Mouse (Mus musculus) embryonic facial prominence, embryonic 11.5 days (tissue): ENCODE data around the gene Dph1. TPM values are rescaled to one million over a fixed set of nuclear protein-coding genes. Genes with fewer than 3 reads are reported as not detected.

Experiments
- ATAC-seq: fragments of 200-750 bp; cut with Nextera tagmentation; replicated peaks from 2 replicates; pipeline ENCODE4 v1.8.0; 2017; ENCODE audit warnings: low read depth; ENCODE audit not compliant: insufficient number of reproducible peaks, low FRiP score, low TSS enrichment
- DNase-seq: peaks from one replicate; pipeline ENCODE4 v3.0.0-alpha.2; 2015; ENCODE audit warnings: low spot score
- H3K27ac ChIP-seq: fragments of 300-500 bp; sonication (generic); replicated peaks from 2 replicates; pipeline ENCODE4 v1.5.1; 2014; ENCODE audit warnings: mild to moderate bottlenecking, low read depth, low read length, control low read depth
- H3K27me3 ChIP-seq: fragments of 300-500 bp; sonication (generic); 2 replicates; pipeline ENCODE4 v1.6.1; 2014; ENCODE audit warnings: mild to moderate bottlenecking, low read length, moderate library complexity, mixed read lengths; ENCODE audit not compliant: control insufficient read depth, insufficient read depth
- H3K36me3 ChIP-seq: fragments of 300-500 bp; sonication (generic); replicated peaks from 2 replicates; pipeline ENCODE4 v1.6.1; 2014; ENCODE audit warnings: low read depth, mild to moderate bottlenecking, low read length, moderate library complexity, mixed read lengths; ENCODE audit not compliant: control insufficient read depth, insufficient read depth
- H3K4me1 ChIP-seq: fragments of 300-500 bp; sonication (generic); 2 replicates; pipeline ENCODE4 v1.6.1; 2014; ENCODE audit warnings: low read length, mixed read lengths; ENCODE audit not compliant: control insufficient read depth, insufficient read depth
- H3K4me2 ChIP-seq: fragments of 300-500 bp; sonication (generic); 2 replicates; pipeline ENCODE4 v1.6.1; 2014; ENCODE audit warnings: low read depth, mild to moderate bottlenecking, control low read depth, low read length, moderate library complexity
- H3K4me3 ChIP-seq: fragments of 300-500 bp; sonication (generic); 2 replicates; pipeline ENCODE4 v1.5.1; 2014; ENCODE audit warnings: low read depth, low read length, control low read depth
- H3K9ac ChIP-seq: fragments of 300-500 bp; sonication (generic); replicated peaks from 2 replicates; pipeline ENCODE4 v1.6.1; 2014; ENCODE audit warnings: mild to moderate bottlenecking, control low read depth, low read length
- H3K9me3 ChIP-seq: fragments of 300-500 bp; sonication (generic); replicated peaks from 2 replicates; pipeline ENCODE4 v1.6.1; 2016; ENCODE audit warnings: mild to moderate bottlenecking, low read length, inconsistent platforms, mixed read lengths; ENCODE audit not compliant: control insufficient read depth
- WGBS: fragments of 180-500 bp; shearing (Covaris S2); extraction: QIAGEN DNeasy Blood & Tissue Kit; methylation state at CpG from one replicate; pipeline ENCODE4 v1.1.7; 2014; 5-methylcytosine and 5-hydroxymethylcytosine counted together
- polyA plus RNA-seq: library from polyadenylated mRNA; unstranded; fragments of >200 nt; fragmentation: Nextera tagmentation; extraction: Ambion mirVana; gene quantifications from 2 replicates; pipeline ENCODE4 v1.2.1, GENCODE M21; 2014

Dph1 gene
- polyA plus RNA-seq, 1 experiment from 2014 or later, result 20.0 TPM

- Histone ChIP-seq H3K27me3 (peaks cover 33% of the 10 kb centered on the region), H3K4me3 (peak within 1 kb of the TSS; percentile 43), H3K27ac (no peak within 1 kb of the TSS), H3K36me3 (no peaks in the 10 kb centered on the region), H3K4me1 (peaks cover 17% of the 10 kb centered on the region), H3K9ac (peak within 1 kb of the TSS; percentile 48), H3K4me2 (peak within 1 kb of the TSS; percentile 89), H3K9me3 (no peaks in the 10 kb centered on the region)
- ATAC-seq (no peak; the same call in 1 of the 2 replicates), DNase-seq (peak; percentile 47)
- WGBS, result under 1% methylated on average over 83 of the region's 84 CpGs
Observed at GRCm38 (mm10) chr11:75193256-75194071, 2.4 kb upstream of the Dph1 start, which contains the start of gene Rtn4rl1. Gene Rtn4rl1, plus strand, starts transcription at chr11:75193783.

GRCm38 (mm10) chr11:75192336-75193214 lies 1.5 kb upstream of the Dph1 start:
- Histone ChIP-seq H3K27ac (no peak overlapping the region), H3K4me1 (peaks cover 17% of the 10 kb centered on the region), H3K27me3 (peaks cover 33% of the 10 kb centered on the region), H3K9me3 (no peaks in the 10 kb centered on the region), H3K4me3 (peak overlapping the region; percentile 43), H3K9ac (peak overlapping the region; percentile 48; the same call in 1 of the 2 replicates), H3K4me2 (peak overlapping the region; percentile 89), H3K36me3 (no peaks in the 10 kb centered on the region)
- DNase-seq (peak; percentile 81), ATAC-seq (0 out of 2 replicates have a peak, but pooled peaks have one; percentile 21)
- 22% methylated on average over 13 of the region's 13 CpGs for WGBS

- 57% methylated on average over 6 of the region's 6 CpGs for WGBS
- H3K4me3 ChIP-seq, result no peak overlapping the region
- H3K27ac ChIP-seq, result no peak overlapping the region
- no peak overlapping the region for H3K9ac ChIP-seq
- no peak for ATAC-seq
- H3K4me1 ChIP-seq, result peaks cover 17% of the 10 kb centered on the region
- peaks cover 31% of the 10 kb centered on the region for H3K27me3 ChIP-seq
- no peak for DNase-seq
- H3K36me3 ChIP-seq, result no peaks in the 10 kb centered on the region
- no peak overlapping the region for H3K4me2 ChIP-seq
- H3K9me3 ChIP-seq, result no peaks in the 10 kb centered on the region
Observed at GRCm38 (mm10) chr11:75191841-75192240, 800 bp upstream of the Dph1 start.

GRCm38 (mm10) chr11:75190371-75190724 lies 693 bp downstream of the Dph1 start:
- WGBS, result under 1% methylated on average over 24 of the region's 24 CpGs
- no peaks in the 10 kb centered on the region for H3K36me3 ChIP-seq
- no peak overlapping the region for H3K27ac ChIP-seq
- H3K27me3 ChIP-seq, result peaks cover 25% of the 10 kb centered on the region
- H3K4me3 ChIP-seq, result peak overlapping the region; percentile 84
- peak overlapping the region; percentile 71 for H3K9ac ChIP-seq
- peak overlapping the region; percentile 87 for H3K4me2 ChIP-seq
- ATAC-seq, result peak; percentile 57
- DNase-seq, result peak; percentile 93
- H3K4me1 ChIP-seq, result peaks cover 17% of the 10 kb centered on the region
- no peaks in the 10 kb centered on the region for H3K9me3 ChIP-seq

GRCm38 (mm10) chr11:75189713-75190370 lies 1.2 kb downstream of the Dph1 start:
- Histone ChIP-seq H3K36me3 (no peaks in the 10 kb centered on the region), H3K9me3 (no peaks in the 10 kb centered on the region), H3K4me3 (peak overlapping the region; percentile 84), H3K4me2 (peak overlapping the region; percentile 87), H3K27me3 (peaks cover 20% of the 10 kb centered on the region), H3K4me1 (peaks cover 12% of the 10 kb centered on the region), H3K9ac (peak overlapping the region; percentile 71), H3K27ac (no peak overlapping the region)
- ATAC-seq, result peak; percentile 7; the same call in 1 of the 2 replicates
- DNase-seq, result no peak
- WGBS, result under 1% methylated on average over 22 of the region's 22 CpGs

GRCm38 (mm10) chr11:75184986-75185385 lies 6.1 kb downstream of the Dph1 start:
- DNase-seq, result no peak
- H3K9ac ChIP-seq, result no peak overlapping the region
- ATAC-seq, result no peak
- WGBS, result 52% methylated on average over 2 of the region's 2 CpGs
- H3K4me3 ChIP-seq, result no peak overlapping the region
- H3K4me2 ChIP-seq, result no peak overlapping the region
- no peaks in the 10 kb centered on the region for H3K4me1 ChIP-seq
- no peak overlapping the region for H3K27ac ChIP-seq
- no peaks in the 10 kb centered on the region for H3K27me3 ChIP-seq
- H3K36me3 ChIP-seq, result no peaks in the 10 kb centered on the region; the same call in none of the 2 replicates
- no peaks in the 10 kb centered on the region for H3K9me3 ChIP-seq

GRCm38 (mm10) chr11:75184573-75184972 lies 6.5 kb downstream of the Dph1 start:
- no peak overlapping the region for H3K4me2 ChIP-seq
- 83% methylated on average over 5 of the region's 5 CpGs for WGBS
- H3K27me3 ChIP-seq, result no peaks in the 10 kb centered on the region
- ATAC-seq (no peak), DNase-seq (no peak)
- no peak overlapping the region for H3K4me3 ChIP-seq
- H3K4me1 ChIP-seq, result no peaks in the 10 kb centered on the region
- no peak overlapping the region for H3K9ac ChIP-seq
- no peaks in the 10 kb centered on the region; the same call in none of the 2 replicates for H3K36me3 ChIP-seq
- no peaks in the 10 kb centered on the region for H3K9me3 ChIP-seq
- no peak overlapping the region for H3K27ac ChIP-seq
